Mouse (Mus musculus) myocyte (in vitro differentiated cells): Measurements from ENCODE around the gene Clec16a.

ENCODE experiments used
- CEBPB ChIP-seq: IDR thresholded peaks from 2 replicates; pipeline ENCODE4 v1.6.1; 2011; ENCODE audit warnings: mild to moderate bottlenecking, moderate library complexity; ENCODE audit not compliant: poor library complexity, insufficient read depth, severe bottlenecking
- E2F4 ChIP-seq: IDR thresholded peaks from one replicate; pipeline ENCODE4 v1.6.1; 2011; ENCODE audit warnings: mild to moderate bottlenecking, control low read depth, moderate library complexity; ENCODE audit not compliant: insufficient read depth
- MAX ChIP-seq: IDR thresholded peaks from one replicate; pipeline ENCODE4 v1.6.1; 2011; ENCODE audit warnings: low read depth, mild to moderate bottlenecking, control low read depth
- MYOD1 ChIP-seq, 3 experiments: IDR thresholded peaks; one replicate each; pipeline ENCODE4 v1.6.1; 2011; ENCODE audit warnings: control low read depth in 2 of 3, low read depth in 2 of 3, mild to moderate bottlenecking in 2 of 3, moderate library complexity in 1 of 3; ENCODE audit not compliant: insufficient read length in 2 of 3, control insufficient read depth in 1 of 3
- POLR2A ChIP-seq: IDR thresholded peaks from one replicate; pipeline ENCODE4 v1.6.1; 2011; ENCODE audit warnings: low read depth, mild to moderate bottlenecking, control low read depth, moderate library complexity; ENCODE audit not compliant: insufficient read length
- POLR2AphosphoS2 ChIP-seq: IDR thresholded peaks from one replicate; pipeline ENCODE4 v1.6.1; 2011; ENCODE audit warnings: low read depth, control low read depth; ENCODE audit not compliant: insufficient read length
- SRF ChIP-seq: IDR thresholded peaks from one replicate; pipeline ENCODE4 v1.6.1; 2011; ENCODE audit warnings: low read depth; ENCODE audit not compliant: control insufficient read depth, insufficient read length
- TCF12 ChIP-seq: IDR thresholded peaks from one replicate; pipeline ENCODE4 v1.6.1; 2011; ENCODE audit warnings: mild to moderate bottlenecking, control low read depth; ENCODE audit not compliant: poor library complexity, insufficient read depth, severe bottlenecking
- TCF3 ChIP-seq: IDR thresholded peaks from one replicate; pipeline ENCODE4 v1.6.1; 2011; ENCODE audit warnings: low read depth, control low read depth; ENCODE audit not compliant: insufficient read length
- USF1 ChIP-seq: IDR thresholded peaks from one replicate; pipeline ENCODE4 v1.6.1; 2011; ENCODE audit warnings: low read depth, mild to moderate bottlenecking, control low read depth, moderate library complexity

DNA sequence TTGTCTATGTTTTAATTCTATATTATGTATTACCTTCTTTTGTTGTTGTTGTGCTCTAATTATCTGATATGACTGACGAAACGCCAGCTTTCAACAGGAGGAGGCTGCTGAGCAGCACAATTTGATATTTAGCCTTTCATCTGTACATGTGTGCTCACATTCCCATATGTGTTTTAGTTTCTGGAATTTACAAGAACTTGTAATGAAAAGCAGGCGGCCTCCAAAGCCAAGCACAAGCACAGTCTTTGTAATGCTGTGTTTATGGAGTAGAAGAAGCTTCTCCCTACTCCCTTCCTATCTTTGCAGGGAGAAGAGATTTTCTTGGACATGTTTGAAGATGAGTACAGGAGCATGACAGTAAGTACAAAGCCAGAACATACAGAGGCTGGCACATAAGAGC is 89.8 kb downstream of the Clec16a start:
- no peak for TF ChIP-seq POLR2A
- TF ChIP-seq POLR2AphosphoS2: no peak
- TF ChIP-seq TCF12: no peak
- no peak for TF ChIP-seq E2F4
- no peak for TF ChIP-seq CEBPB
- TF ChIP-seq USF1: no peak
- TF ChIP-seq TCF3: no peak
- TF ChIP-seq MAX: no peak
- TF ChIP-seq MYOD1 (IDR thresholded peaks at IDR 0.05; ENCODE audit: control insufficient read depth in 1 of 3, insufficient read length in 2 of 3, low read depth in 2 of 3): no peak
- no peak for TF ChIP-seq SRF
